Mouse (Mus musculus) spleen, adult 2 months (tissue): ENCODE measurements around the gene Flt3l. TPM values are rescaled to one million over a fixed set of nuclear protein-coding genes. Genes with fewer than 3 reads are reported as not detected.
A peak's percentile ranks its signal among the peaks of the same experiment; 100 is the strongest.

Experiments used
- DNase-seq, 2 experiments: peaks; one replicate each; pipeline versions ENCODE4 v3.0.0 to v3.0.0-alpha.2; 2012 to 2021; ENCODE audit warnings: low spot score in 2 of 2, low read depth in 1 of 2
- H3K27ac ChIP-seq: fragments of 200-500 bp; 2 replicates; pipeline ENCODE4 v1.5.1; 2012; ENCODE audit warnings: low read length, inconsistent platforms; ENCODE audit not compliant: insufficient read depth
- H3K27me3 ChIP-seq: fragments of 200-500 bp; 2 replicates; pipeline ENCODE4 v1.6.1; 2012; ENCODE audit warnings: mild to moderate bottlenecking, moderate library complexity, low read length, inconsistent platforms; ENCODE audit not compliant: control insufficient read depth, insufficient read depth
- H3K36me3 ChIP-seq: fragments of 200-500 bp; 2 replicates; pipeline ENCODE4 v1.6.1; 2012; ENCODE audit warnings: mild to moderate bottlenecking, low read length, inconsistent platforms; ENCODE audit not compliant: control insufficient read depth, insufficient read depth
- H3K4me1 ChIP-seq: fragments of 200-500 bp; 2 replicates; pipeline ENCODE4 v1.6.1; 2011; ENCODE audit warnings: inconsistent platforms; ENCODE audit not compliant: control insufficient read depth, insufficient read depth, insufficient read length
- H3K4me3 ChIP-seq: fragments of 200-500 bp; 2 replicates; pipeline ENCODE4 v1.5.1; 2011; ENCODE audit warnings: mild to moderate bottlenecking, inconsistent platforms; ENCODE audit not compliant: insufficient read depth, insufficient read length; ENCODE audit errors: extremely low read depth
- CTCF ChIP-seq: fragments of 200-500 bp; IDR thresholded peaks from 2 replicates; pipeline ENCODE4 v1.5.1; 2011; ENCODE audit warnings: mild to moderate bottlenecking, inconsistent platforms; ENCODE audit not compliant: insufficient read depth, insufficient read length, insufficient replicate concordance; ENCODE audit errors: extremely low read depth
- POLR2A ChIP-seq: fragments of 200-500 bp; IDR thresholded peaks from 2 replicates; pipeline ENCODE4 v1.6.1; 2011; ENCODE audit warnings: low read depth, low read length, inconsistent platforms
- WGBS: fragments of 180-500 bp; shearing (Covaris S2); methylation state at CpG from one replicate; pipeline ENCODE4 v1.1.7; 2018; 5-methylcytosine and 5-hydroxymethylcytosine counted together
- polyA plus RNA-seq: library from polyadenylated mRNA; depleted of rRNA; stranded (reverse); fragments of >200 nt; gene quantifications from 2 replicates; pipeline ENCODE4 v1.2.3, GENCODE M21; 2012

Flt3l gene
- polyA plus RNA-seq, 1 experiment: 183 TPM

DNA sequence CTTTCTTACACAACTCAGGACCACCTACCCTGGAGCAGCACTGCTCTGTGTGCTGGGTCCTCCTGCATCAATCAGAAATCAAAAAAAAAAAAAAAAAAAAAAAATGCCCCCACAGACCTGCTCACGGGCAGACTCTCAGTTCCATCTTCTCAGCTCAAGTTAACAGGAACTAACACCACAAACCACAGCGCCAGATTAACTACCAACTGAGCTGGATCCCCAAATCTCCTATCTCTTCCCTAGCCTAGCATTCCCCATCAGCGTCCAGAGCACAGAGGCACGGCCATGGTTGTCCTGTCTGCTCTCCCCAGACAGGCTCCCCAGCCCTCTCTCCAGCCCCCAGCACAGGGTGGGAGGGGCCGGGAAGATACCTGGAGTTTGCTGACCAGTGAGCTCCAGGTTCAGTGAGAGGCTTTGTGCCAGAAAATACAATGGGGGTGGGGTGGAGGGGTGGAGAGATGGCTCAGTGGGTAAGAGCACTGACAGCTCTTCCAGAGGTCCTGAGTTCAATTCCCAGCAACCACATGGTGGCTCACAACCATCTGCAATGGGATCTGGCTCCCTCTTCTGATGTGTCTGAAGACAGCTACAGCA lies 29.1 kb downstream of the Flt3l start:
- WGBS: 46% methylated on average over 5 of the region's 5 CpGs
- Histone ChIP-seq H3K4me1 (peaks cover 5% of the 10 kb centered on the region), H3K27me3 (no peaks in the 10 kb centered on the region), H3K4me3 (no peak overlapping the region), H3K36me3 (no peaks in the 10 kb centered on the region), H3K27ac (no peak overlapping the region)
- no peak for DNase-seq
- TF ChIP-seq CTCF (no peak), POLR2A (no peak)

DNA sequence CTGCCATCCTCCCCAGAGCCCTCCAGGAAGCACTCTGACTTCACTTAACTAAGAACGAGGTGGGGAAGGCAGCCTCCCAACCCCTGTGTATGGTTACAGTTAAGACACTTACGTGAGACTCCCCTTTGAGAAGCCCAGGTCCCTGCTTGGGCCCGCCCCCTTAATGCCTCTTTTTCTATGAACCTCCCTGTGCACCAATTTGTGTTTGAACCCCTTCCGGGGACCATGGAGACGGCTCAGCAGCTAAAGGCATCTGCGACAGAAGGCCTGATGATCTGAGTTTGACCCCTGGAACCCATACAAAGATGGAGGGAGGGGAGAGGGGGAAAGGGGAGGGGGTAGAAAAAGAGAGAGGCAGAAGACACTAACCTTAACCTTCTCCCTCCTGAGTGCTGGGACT lies 29.8 kb downstream of the Flt3l start:
- no peak for DNase-seq
- Histone ChIP-seq H3K4me3 (no peak overlapping the region), H3K4me1 (peaks cover 5% of the 10 kb centered on the region), H3K36me3 (no peaks in the 10 kb centered on the region), H3K27me3 (no peaks in the 10 kb centered on the region), H3K27ac (peak overlapping the region; percentile 9; the same call in 1 of the 2 replicates)
- WGBS: 82% methylated on average over 6 of the region's 6 CpGs
- no peak for TF ChIP-seq CTCF
- no peak for TF ChIP-seq POLR2A

DNA sequence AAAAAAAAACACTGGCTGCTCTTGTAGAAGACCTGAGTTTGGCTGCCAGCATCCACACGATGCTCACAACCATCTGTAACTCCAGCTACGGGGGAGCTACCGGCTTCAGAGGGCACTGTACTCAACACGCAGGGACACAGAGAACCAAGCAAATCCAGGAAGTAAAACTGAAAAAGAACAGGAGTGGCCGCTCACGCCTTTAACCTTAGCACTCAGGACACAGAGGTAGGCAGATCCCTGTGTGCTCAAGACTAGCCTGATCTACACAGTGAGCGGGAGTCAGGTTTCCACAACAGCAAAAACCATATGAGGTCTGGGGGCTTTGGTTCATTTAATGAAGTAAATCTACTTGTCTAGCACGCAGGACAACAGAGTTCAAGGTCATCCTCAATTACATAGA lies 30.7 kb downstream of the Flt3l start:
- DNase-seq: no peak

DNA sequence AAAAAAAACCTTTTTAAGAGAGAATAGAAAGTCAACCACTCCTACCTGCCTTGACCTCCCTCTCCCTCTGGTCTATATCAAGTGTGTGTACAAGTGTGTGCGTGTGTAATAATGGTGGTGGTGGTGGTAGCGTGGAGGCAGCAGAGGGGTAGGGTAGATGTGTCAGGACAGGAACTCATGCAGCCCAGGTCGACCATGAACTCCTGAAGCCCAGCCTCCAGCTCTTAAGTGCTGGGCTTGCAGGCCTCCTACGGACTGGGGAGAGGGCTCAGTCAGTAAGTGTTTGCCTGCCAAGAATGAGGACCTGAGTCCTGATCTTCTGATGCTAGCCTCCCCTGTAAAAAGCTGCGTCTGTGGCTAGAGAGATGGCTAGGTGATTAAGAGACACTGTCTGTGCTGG lies 31.3 kb downstream of the Flt3l start:
- no peak for DNase-seq
- no peaks in the 10 kb centered on the region for H3K27me3 ChIP-seq
- 82% methylated on average over 5 of the region's 5 CpGs for WGBS

More for the DNA sequence above, 30.7 kb downstream of the Flt3l start:
- H3K4me3 ChIP-seq: no peak overlapping the region
- H3K4me1 ChIP-seq: peaks cover 5% of the 10 kb centered on the region
- H3K27me3 ChIP-seq: no peaks in the 10 kb centered on the region
- H3K27ac ChIP-seq: no peak overlapping the region
- no peak for TF ChIP-seq CTCF
- TF ChIP-seq POLR2A: no peak
- H3K36me3 ChIP-seq: no peaks in the 10 kb centered on the region
- 83% methylated on average over 8 of the region's 8 CpGs for WGBS

DNA sequence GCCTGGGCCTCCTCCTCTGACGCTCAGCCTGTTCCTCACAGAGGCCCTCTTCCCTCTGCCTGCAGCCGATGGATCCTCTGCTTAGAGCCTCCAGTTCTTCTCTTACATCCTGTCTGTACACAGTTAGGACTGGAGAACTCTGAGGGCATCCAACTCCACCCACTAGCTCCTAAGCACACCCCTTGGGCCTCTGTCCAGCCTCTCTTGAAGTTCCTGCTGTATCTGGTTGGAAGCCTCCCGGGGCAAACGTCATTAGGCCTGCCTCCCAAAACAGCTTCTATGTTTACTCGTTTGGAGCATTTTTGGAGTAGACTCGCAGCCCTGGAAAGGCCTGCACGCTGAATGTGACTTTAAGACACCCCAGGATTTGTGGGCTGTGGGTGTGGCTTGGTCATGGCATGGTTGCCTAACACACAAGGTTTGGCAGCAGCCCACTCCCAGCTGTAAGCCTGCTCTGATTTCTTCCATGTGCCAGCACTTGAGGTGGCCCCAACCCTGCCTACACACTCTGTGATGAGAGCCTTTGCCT lies 32.5 kb downstream of the Flt3l start, which contains the start of gene Fcgrt:
TSS of gene Fcgrt (minus strand) at position 200 of the 529 bp plus-strand sequence.
- no peak for DNase-seq
- 45% methylated on average over 7 of the region's 7 CpGs for WGBS
- TF ChIP-seq POLR2A: 0 out of 2 replicates have a peak, but pooled peaks have one; percentile 5
- no peak for TF ChIP-seq CTCF
- Histone ChIP-seq H3K4me1 (peaks cover 5% of the 10 kb centered on the region), H3K27ac (peak within 1 kb of the TSS; percentile 73), H3K36me3 (no peaks in the 10 kb centered on the region), H3K27me3 (no peaks in the 10 kb centered on the region), H3K4me3 (peak within 1 kb of the TSS; percentile 49; the same call in 1 of the 2 replicates)

More for the DNA sequence above, 31.3 kb downstream of the Flt3l start:
- Histone ChIP-seq H3K36me3 (no peaks in the 10 kb centered on the region), H3K4me3 (no peak overlapping the region), H3K4me1 (peaks cover 5% of the 10 kb centered on the region), H3K27ac (no peak overlapping the region)
- TF ChIP-seq POLR2A (no peak), CTCF (no peak)

DNA sequence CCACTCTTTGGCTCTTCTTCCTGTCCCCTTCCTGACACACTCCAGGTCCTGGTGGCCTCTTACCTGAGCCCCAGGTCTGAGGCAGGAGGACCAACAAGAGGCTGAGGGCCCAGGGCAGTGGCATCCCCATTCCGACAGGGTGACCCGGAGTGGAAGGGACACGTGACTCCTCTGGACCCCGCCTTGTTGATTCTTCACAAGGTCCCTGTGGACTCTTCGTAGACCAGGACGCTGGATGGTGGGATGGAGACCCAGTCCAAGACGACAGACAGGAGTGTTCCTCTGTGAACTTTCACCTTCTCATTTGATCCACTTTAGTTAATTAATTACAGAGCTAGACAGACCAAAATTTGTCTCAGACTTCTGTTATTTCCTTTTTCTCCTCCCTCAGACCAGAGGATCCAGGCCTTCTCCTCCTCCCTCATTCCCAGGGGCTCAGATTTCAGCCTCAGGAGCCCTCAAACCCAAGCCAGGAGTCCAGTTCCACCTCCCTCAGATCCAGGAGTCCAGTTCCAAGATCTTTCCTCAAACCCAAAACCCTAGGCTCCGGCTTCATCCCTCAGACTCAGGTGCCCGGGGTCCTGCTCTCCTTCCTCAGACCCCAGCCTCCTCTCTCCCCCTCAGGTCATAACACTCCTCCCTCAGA lies 33.2 kb downstream of the Flt3l start:
- DNase-seq: no peak
- no peak for TF ChIP-seq POLR2A
- TF ChIP-seq CTCF: no peak
- H3K27ac ChIP-seq: peak overlapping the region; percentile 73
- 77% methylated on average over 9 of the region's 9 CpGs for WGBS
- no peaks in the 10 kb centered on the region for H3K27me3 ChIP-seq
- peaks cover 5% of the 10 kb centered on the region for H3K4me1 ChIP-seq
- peak overlapping the region; percentile 49; the same call in 1 of the 2 replicates for H3K4me3 ChIP-seq
- no peaks in the 10 kb centered on the region for H3K36me3 ChIP-seq
